Mouse (Mus musculus) right cerebral cortex, postnatal 36 days (tissue): ENCODE data around the gene Hspb8.
A peak's percentile ranks its signal among the peaks of the same experiment; 100 is the strongest.
"Not testable (repeated sequence)": the region's sequence is repeated elsewhere in the genome, so short reads cannot be mapped to it uniquely, and the experiment has no call there.

Experiments used
- DNase-seq, 2 experiments: peaks; one replicate each; pipeline ENCODE4 v3.0.0; 2022; ENCODE audit warnings: low spot score in 2 of 2, mixed read lengths in 1 of 2

The Hspb8 gene

DNA sequence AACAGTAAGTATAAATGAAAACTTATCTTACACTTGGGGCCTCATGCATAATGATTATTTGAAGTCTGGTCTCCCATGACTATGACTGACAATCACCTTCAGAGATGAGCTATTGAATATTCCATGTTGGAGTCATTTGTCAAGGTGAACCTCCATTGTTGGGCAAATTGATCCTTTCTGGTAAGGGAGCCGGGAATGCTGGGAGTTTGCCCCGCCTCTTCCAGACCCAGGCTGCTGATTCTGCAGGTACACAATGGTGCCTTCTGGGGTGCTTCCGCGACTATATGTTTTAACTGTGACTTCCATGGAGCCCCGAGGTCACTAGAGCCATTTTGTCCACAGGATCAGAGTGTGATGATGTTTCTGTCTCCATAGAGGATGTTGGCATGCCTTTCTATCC, 26.6 kb downstream of the Hspb8 start:
- no peak for DNase-seq

DNA sequence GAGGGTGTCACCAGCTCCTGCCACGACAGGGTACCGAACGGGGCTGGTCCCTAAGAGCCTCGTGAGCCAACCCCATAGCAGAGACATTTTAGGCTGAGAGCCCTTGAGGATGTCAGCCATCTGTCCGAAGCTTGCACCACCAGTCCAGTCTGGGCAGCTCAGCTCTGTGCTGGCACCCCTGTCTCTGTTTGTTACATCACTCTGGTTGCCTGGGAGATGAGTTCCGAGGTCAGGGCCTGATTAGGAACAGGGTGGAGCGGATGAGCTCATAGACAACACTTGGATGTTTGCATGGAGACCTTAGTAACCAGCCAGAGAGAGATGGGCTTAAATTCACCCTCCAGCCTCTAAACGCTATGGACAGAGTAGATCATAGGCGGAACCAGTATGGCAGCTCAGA, 30.1 kb downstream of the Hspb8 start:
- DNase-seq = no peak

DNA sequence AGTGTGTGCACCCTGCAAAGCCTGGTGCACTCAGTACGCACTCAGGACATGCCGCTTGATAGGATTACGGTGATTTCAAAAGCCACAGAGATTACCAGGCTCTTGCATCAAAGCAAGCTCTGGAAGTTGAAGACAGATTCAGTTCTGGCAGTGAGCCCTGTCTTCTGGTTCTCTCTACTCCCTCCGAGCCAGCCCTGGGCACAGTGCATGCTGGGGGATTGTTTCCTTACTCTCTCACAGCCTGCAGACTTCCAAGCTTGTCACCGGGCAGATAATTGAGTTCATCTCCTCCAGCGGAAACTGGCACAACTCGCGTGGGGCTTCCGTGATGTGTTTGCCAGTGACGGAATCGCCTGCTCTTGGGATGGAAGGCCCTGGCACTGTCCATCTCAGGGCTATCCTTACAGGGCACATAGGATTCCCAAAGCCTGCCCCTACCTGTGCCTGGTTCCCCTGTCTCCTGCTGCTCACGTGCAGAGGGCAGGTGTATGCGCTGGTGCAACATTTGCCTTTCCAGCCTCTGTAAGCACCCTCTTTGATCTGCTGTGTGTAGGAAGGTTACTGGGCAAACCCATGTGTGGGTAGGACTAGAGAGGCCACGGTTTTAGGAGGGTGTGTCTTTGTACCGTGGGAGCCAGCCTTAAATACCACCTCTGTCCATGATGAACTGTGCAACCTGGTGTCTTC, 32.7 kb downstream of the Hspb8 start:
- DNase-seq = peak; percentile 25 to 31

DNA sequence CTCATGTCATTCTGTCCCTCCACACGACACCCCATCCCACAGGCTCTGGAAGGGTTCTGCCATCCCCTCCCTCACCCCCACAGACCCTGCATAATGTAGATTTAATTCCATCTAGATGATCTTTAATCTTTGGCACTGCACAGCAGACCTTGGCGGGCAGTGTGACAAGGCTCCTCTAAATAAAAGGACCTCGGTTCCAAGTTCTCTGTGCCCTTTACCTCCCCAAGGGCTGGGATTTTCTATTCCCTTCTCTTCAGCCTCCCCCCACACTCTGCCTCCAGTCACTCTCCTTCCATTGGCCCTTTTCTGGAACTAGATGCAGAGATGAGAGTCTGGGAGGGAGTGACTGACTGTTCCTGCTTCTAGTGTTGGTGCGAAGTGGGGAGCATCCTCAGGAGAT, 33.3 kb downstream of the Hspb8 start:
- no peak for DNase-seq

DNA sequence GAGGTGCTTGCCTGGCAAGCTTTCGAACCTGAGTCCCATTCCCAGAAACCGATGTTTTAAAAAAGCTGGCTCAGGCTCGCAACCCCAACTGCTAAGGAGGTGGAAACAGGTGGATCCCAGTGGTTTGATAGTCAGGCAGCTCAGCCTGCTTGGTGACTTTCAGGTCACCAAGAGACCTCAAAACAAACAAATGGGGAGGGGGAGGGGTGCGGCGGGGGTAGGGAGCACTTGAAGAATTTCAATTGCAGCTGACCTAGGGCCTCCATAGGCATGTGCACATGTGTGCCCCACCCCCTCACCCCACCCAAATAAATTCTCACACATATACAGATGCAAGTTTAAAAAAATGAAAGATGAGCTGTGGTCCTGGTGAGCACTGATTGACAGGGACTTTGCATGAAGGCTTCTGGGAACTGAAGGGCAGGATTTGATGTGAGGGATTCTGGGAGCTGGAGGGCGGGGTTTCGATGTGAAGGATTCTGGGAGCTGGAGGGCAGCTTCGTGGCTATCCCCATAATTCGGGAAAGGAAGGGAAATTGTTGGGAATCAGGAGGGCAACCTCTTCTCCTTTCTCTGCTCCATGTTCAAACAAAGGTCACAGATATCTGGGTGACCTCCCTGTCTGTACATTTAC, 35.2 kb downstream of the Hspb8 start:
- DNase-seq = no peak

DNA sequence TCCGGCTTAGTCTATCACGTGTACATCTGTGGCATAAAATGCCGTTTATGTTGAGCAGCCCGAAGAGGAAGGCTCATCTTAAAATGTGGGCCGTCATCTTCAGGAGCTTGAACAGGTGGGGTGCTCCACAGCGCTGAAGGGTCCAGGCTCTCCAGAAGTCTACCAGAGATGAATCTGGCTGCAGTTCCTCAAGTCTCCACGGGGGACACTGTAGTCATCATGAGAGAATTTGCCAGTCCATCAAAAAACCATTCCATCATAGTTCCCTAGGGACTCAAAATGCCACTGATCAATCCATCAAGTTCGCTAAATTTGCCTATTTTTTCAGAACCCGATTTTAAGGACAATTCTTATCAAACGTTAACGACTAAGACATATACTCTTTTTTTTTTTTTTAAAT, 36.6 kb downstream of the Hspb8 start:
- peak; percentile 21 to 31 for DNase-seq

DNA sequence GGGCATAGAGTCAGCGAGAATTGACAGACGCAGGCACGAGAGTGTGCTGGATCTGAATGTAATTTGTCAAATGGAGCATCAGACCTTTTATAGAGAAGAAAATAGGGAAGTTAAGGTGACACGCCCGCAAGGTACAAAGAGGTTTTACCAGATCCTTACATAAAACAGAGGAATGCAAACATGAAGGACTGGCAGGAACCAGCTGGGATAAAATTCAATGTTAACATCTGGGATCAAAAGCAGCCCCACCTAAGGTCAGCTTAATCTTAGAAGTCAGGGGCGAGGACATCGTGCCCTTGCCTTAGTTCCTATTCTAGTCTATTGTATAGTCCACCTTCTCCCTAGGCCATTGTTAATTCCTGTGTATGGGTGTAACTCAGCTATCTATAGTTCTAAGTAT, 40.0 kb downstream of the Hspb8 start:
- DNase-seq = not testable (repeated sequence)

DNA sequence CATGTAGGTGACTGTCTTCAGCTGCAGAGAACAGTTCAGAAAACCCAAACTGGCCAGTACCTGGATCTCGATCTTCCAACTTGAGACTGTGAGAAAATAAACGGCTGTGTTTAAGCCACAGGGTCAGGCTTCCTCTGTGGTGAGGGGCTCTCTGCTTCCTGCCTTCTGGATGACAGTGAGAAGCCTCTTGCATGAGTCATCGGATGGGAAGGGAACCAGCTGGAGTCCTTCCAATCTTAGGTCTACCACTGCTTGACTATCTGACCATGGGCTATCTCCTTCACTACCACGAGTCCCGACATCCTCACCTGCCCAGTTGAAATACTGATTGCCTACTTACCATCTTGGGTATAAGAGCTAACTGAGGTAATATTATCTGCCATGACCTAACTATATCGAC, 40.9 kb downstream of the Hspb8 start:
- no peak for DNase-seq

DNA sequence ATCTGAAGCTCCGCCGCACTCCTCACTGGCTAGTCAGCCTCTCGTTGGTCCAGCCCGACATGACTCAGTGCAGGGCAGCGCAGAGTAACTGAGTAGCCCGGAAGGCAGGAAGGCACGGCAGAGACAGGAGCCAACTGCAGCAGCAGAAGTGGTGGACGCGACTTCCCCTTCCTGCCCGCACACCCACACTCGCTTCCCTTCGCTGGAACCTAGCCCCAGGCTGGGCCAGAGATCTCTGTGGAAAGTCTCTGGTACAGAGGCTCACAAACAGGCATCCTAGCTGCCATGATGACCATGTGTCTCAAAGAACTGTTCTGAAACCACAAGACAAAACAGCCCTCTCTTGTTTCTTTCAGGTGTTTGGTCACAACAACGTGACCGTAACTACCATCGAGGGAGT, 41.4 kb downstream of the Hspb8 start:
- DNase-seq = no peak

DNA sequence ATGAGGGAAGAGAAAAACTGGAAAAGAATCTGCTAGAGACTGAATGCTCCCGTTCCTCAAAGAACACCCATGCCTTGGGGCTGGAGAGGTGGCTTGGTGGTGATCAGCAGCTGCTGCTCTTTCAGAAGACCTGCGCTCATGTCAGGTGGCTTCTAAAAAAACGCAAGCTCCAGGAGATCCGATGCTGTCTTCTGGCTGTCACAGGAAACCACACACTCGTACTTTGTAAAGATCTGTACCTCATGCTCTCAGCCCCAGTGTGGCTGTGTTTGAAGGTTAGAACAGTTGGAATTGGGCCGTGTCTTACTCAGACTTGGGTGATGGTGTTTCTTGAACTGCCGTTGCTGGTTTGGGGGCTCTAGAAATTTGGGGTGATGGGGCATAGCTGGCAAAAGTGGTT, 42.3 kb downstream of the Hspb8 start:
- DNase-seq = no peak

DNA sequence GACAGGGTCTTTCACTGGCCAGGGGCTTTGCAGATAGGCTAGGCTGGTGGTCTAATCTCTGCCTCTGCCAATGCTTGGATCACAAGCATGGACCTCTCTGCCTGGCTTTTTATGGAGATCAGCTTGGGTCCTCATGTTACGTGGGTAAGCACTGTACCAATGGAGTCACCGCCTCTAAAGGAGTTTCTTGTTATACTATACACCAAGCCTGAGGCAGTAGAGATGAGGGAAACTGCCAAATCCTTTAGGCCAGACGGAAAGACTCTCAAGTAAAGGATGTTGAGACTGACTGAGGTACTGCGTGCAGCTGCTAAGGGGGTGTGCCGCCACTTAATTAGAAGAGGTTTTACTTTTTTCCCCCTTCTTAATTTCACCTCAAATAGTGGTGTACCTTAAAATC, 43.8 kb downstream of the Hspb8 start:
- DNase-seq = no peak

DNA sequence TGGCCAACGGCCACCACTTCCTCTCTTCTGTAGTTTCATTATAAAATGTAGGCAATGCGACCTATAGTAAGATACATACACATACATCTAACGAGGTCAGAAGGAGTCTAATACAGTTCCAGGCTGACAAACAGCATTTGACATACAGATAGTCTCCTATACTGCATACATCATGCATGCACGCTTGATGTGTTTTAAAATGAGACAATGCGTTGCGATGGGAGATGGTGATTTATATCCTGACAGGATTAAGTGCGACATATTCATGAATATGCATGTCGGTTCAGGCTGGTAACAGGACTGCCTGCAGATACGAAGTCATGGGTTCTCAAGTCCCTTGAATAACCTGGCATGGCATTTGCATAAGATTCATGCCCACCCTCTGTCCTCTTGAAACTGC, 54.7 kb downstream of the Hspb8 start:
- no peak for DNase-seq

DNA sequence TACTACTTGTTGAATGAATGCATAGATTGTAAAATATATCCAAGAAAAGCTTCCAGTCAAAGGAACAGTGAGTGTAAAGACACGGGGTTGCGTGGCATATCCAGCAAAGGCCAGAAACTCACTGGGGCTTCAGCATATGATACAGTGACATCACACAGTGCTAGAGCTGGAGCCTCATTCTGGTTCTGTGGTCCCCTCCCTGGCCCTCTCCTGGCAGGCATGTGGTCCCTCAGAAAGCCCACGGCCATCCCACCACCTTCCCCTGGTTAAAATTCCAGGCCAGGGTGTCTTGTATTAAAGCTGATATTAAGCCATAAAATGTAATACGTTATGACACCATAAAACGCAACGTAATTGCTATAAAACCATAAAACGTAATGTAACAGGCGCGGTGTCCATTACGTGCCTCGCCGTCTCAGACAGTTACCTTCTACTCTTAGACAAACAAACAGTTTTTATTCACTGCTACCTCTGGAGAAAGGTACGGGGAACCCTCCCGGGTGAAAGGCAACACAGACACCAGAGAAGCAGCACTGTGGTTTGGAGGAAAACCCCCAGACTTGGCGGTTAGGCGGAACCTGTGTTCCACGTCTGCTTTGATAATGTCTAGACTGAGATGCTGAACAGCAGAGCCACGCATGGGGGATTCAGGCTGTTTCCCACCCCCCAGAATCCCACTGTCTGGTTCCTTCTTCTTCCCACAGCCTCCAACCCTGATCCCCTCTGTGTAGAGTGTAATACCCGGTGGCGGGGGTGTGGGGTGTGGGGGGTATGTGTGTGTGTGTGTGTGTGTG, 55.6 kb downstream of the Hspb8 start:
- no peak for DNase-seq

DNA sequence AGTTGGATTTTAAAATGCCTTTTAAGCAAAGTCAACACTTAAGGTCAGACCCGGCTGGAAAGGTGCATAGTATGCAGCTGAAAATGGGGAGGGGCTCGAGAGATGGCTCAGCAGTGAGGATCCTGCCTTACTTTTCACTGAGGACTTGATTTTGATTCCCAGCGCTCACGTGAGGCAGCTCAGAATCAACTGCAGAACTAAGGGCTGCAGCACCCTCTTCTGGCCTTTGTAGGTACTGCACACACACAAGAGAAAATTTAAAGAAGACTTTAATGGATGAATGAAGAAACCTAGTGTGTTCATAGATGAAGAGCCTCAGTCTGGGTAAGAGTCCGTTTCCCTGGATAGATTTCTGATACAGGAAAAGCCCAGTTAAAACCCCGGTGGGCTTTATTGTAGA, 61.3 kb downstream of the Hspb8 start:
- no peak for DNase-seq

DNA sequence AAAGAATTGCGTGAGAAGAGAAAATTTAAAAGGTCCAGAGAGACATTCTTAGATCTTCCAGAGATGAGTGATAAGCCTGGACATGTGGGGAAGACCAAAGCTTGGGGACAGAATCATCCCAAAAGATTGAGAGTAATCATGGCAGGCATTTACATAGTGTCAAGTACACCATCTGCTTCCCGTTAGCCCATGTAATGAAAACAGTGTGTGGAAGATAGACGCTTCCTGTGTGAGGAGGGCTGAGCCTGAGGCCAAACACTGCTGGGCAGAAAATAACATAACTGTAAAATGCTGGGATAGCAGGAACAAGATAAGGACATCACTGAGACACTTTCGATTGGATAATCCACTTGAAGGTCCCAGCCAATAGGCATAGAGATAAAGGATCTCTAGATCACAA, 61.9 kb downstream of the Hspb8 start:
- no peak for DNase-seq
